Mouse (Mus musculus): ENCODE measurements at regions not wholly inside any gene's neighbourhood (a gene's known extent, or its start where the extent isn't known, plus 50 kb on each side); places are given as distances from the start of the nearest gene placed in this dataset.
"Not testable (repeated sequence)": the region's sequence is repeated elsewhere in the genome, so short reads cannot be mapped to it uniquely, and the experiment has no call there.

DNA sequence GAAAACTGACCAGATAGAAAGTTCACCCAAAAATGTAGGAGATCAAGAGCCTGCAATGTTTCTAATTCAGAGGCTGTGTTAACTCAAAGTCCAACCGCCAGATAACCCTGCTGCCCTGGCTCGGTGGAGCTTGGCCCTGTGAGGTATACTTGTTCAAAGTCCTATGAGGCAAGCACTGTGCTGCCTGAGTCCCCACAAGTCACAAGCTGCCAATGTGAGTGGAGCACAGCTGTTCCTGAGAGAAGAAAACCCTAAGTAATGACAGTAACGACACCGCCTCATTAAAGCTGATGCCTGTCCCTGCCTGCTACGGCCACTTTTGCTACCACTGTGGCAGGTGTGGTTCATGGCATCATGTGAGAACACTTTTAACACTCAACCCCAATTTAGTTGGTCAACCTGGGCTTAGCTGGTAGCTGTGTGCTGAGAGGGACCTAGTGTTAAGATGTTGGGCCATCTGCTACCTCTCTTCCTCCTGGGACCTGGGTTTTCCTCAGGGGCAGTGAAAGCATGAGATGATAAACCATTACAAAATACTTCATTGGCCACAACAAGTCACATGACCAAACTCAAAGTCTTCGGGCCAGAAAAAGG is 178.2 kb upstream of the Afdn start:
- DNase-seq (ENCODE audit: low spot score in 2 of 2) = no peak

DNA sequence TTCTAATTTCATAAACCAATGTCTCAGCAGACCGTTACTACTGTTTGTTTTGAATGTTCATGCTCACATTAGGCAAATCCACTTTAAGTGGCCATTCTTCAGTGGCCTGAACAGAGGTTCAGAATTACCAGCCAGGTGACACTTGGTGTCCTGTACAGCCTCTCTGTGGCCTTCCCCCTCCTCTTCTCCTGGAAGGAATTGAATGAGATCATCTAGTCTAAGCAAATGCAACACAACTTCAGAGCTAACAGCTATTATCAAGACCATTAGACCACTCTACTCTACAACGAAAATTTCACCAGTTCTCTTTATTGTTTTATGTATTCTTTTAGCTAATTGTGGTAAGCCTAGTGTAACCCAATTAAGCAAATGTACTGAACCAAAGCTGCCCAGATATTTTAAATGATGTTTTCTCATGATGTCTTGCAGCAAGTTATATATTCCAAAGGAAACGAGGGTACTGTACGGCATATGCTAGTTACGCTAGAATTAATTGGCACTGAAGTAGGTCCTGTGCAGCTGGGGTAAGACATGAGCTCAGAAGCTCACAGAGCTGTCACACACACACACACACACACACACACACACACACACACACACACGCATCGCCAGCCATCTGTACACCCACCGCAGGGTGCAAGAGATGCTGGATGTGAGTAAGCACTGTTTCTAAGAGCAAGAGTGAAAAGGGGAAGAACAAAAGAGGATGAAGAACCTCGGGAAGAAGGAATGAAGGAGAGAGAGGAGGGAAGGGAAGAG is 176.7 kb upstream of the Afdn start:
- no peak for DNase-seq (ENCODE audit: low spot score in 2 of 2)

DNA sequence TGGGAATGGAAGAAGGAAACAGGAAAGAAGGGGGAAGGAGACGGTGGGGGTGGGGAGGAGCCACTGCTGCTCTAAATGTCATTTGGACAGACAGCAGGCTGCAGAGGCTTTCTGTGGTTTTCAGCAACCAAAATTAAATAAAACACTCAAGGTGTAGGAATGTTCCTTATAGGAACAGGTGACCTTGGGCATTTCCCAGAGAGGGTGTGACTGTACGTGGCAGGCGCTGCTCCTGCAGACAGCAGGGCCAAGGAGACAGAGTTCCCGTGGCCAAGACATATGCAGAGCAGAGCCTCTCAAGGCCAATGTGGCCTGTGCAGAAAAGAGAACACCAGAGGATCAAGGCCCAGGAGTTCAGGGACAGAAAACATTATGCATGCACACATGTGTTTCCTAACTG is 175.9 kb upstream of the Afdn start:
- no peak for DNase-seq (ENCODE audit: low spot score in 2 of 2)

DNA sequence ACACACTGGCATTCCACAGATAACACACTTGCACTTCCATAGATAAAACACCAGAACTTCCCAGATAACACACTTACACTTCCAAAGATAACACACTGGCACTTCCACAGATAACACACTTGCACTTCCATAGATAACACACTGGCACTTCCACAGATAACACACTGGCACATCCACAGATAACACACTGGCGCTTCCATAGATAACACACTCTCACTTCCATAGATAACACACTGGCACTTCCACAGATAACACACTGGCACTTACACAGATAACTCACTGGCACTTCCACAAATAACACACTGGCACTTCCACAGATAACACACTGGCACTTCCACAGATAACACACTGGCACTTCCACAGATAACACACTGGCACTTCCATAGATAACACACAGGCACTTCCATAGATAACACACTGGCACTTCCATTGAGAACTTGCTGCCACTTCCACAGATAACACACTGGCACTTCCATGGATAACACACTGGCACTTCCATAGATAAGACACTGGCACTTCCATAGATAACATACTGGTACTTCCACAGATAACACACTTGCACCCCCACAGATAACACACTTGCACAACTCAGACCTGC is 170.0 kb upstream of the Afdn start:
- not testable (repeated sequence) for DNase-seq (ENCODE audit: low spot score in 2 of 2)

Measured in layer of hippocampus, adult 8-10 months (tissue).